Mouse (Mus musculus) lung, adult 2 months (tissue): ENCODE results near the gene St7.

Source experiments
- CTCF ChIP-seq: fragments of 200-500 bp; IDR thresholded peaks from 2 replicates; pipeline ENCODE4 v1.5.1; 2011; ENCODE audit warnings: mild to moderate bottlenecking, low read length, control low read depth; ENCODE audit not compliant: insufficient read depth
- POLR2A ChIP-seq: fragments of 200-500 bp; IDR thresholded peaks from 2 replicates; pipeline ENCODE4 v1.6.1; 2011; ENCODE audit warnings: low read depth, mild to moderate bottlenecking, control low read depth, low read length, borderline replicate concordance; ENCODE audit errors: extremely low read depth

GRCm38 (mm10) chr6:17680266-17680925, 12.3 kb upstream of the St7 start:
- no peak for TF ChIP-seq CTCF
- no peak for TF ChIP-seq POLR2A
